Mouse (Mus musculus): ENCODE measurements at regions not wholly inside any gene's neighbourhood (a gene's known extent, or its start where the extent isn't known, plus 50 kb on each side); places are given as distances from the start of the nearest gene placed in this dataset.

DNA sequence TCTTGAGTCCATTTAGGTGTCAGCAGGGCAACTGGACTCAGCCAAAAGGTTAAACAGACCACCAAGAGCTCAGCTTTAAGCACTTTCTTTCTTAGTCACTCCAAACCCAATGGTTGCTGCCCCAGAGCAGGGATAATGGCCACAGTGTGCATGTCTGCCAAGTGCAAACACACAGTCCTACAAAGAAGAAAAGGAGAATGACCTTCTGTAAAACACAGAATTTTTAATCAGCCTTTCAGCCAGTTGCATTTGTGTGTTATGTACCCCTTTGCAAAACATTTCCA lies 72.9 kb upstream of the Tle4 start:
- DNase-seq (ENCODE audit: low spot score) = no peak

DNA sequence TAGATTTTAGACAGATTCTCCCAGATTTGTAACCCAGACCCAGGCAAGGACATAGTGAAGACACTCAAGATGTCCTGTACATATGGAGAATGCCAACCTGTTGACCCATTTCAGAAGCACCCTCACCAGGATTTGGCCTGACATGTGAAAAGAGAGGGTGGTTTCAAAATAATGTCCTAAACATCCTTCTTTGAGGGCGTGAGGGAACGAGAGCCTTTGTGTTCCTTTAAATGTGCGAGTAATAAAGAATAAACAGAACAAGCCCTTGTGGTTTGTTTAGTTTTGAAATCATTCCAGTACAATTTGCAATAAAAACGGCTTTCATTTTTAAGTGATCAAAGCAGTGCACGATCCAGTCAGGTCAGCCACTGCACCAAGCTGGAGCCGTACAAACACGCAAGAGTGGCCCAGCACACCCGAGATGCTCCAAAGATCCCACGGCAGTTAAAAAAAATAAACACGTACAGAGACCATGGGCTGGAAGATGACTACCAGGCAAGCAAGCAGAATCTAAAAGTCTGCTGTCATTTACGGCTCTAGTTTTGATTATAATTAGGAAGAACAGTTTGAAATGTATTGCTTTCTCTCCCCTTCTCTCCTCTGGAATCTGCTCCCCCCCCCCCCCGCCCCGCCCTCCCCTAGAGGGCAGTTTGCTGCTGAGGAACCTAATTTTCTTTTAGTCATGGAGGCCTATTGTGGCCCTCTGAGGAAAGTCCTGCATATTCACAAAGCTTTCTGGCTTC lies 72.4 kb upstream of the Tle4 start:
- no peak for DNase-seq (ENCODE audit: low spot score)

DNA sequence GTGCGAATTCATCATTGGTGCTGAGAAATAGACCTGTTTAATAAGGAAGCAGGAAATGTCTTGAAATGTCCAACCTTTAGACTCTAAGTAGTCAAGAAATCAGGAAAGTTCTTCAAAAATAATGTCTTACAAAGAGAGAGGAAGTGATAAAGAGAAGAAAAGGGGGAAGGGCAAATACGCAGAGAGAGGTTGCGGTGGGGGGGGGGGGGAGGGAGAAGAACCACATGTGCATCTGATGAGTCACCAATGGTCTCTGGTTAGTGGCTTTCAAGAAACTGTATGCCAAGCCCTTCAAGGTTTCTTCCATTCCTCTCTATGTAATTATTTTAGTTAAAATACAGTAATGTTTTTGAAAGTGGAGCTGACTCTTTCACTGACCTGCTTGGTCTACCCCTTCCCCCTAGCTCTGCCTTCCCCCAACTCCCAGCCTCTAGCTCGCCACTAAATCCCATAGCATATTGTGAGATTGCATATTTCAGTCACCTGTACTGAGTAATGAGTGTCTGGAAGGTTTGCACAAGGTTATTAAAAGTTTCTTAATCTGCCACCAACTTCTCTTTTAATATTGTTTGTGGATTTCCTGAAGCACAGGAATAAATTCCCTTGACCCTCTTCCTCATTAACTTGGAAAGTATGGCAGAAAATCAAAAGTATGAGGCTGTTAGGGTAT lies 70.8 kb upstream of the Tle4 start:
- no peak for DNase-seq (ENCODE audit: low spot score)

- no peak for DNase-seq (ENCODE audit: low spot score)
These were observed 67.0 kb upstream of the Tle4 start for GRCm38 (mm10) chr19:14664682-14665417.

DNA sequence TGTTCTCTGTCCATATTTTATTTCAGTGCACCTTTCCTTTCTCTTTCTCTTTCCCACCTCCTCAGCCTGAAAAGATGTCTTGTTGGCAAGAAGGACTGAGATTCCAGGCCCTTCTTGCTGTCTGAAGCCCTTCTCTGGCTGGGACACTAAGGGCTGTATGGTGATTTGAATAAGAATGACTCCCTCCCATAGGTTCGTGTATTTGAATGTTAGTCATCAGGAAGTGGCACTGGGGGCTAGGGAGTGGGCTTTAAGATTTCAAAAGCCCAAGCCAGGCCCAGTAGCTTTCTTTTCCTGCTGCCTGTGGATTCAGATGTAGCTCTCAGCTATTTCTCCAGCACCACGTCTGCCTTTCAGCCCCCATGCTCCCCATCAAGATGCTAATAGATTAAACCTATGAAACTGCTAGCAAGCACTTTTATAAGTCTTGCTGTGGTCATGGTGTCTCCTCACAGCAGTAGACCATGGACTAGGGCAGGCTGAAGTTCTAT lies 66.3 kb upstream of the Tle4 start:
- DNase-seq (ENCODE audit: low spot score) = no peak

GRCm38 (mm10) chr19:14663350-14663749 lies 65.5 kb upstream of the Tle4 start:
- DNase-seq (ENCODE audit: low spot score) = no peak

GRCm38 (mm10) chr19:14659725-14660124 lies 61.9 kb upstream of the Tle4 start:
- DNase-seq (ENCODE audit: low spot score) = no peak

- DNase-seq (ENCODE audit: low spot score) = no peak
These were observed 60.6 kb upstream of the Tle4 start for GRCm38 (mm10) chr19:14658479-14658878.

GRCm38 (mm10) chr19:14656022-14656388 lies 58.2 kb upstream of the Tle4 start:
- no peak for DNase-seq (ENCODE audit: low spot score)

- no peak for DNase-seq (ENCODE audit: low spot score)
These were observed 57.6 kb upstream of the Tle4 start for GRCm38 (mm10) chr19:14655302-14656021.

All from urinary bladder, adult 2 months (tissue).